Mouse (Mus musculus) kidney, adult 2 months (tissue): ENCODE measurements at regions not wholly inside any gene's neighbourhood (a gene's known extent, or its start where the extent isn't known, plus 50 kb on each side); places are given as distances from the start of the nearest gene placed in this dataset.

Experiments
- CTCF ChIP-seq: fragments of 200-500 bp; conservative IDR thresholded peaks from 2 replicates; pipeline ENCODE4 v1.5.1; 2011; ENCODE audit warnings: low read depth, mild to moderate bottlenecking, control low read depth, low read length, moderate library complexity, mixed read lengths; ENCODE audit not compliant: insufficient read depth, insufficient read length
- POLR2A ChIP-seq: fragments of 200-500 bp; IDR thresholded peaks from one replicate; pipeline ENCODE4 v1.6.1; 2011; ENCODE audit warnings: low read depth, low read length, control low read depth

DNA sequence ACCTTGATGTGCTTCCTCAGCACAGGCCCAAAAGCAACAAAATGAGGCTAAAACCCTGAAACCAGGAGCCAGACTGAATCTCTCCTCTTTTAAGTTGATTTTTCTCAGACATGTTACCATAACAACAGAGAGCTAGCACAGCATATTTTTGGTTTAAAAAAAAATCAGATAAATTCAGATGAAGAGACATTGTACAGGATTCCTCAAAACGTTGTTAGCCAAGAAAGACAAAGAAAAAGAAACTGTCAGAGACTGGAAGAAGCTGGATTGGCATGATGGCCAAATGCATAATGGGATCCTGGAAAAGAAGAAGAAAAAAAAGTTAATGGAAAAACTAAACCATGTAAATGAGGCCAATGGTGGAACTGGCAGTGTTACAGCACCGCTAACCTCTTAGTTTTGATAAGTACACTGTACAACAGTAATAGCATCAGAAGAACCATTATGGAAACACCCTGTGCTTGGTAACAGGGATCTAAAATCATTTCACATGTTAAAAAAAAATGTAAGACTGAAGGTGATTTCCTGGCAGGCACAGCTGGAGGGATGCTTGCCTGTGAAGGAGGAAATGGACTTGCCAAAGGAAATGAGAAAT lies 529.7 kb upstream of the Arid1b start:
- no peak for TF ChIP-seq CTCF
- no peak for TF ChIP-seq POLR2A
